Mouse (Mus musculus) forebrain, embryonic 16.5 days (tissue): ENCODE results near the gene B4galt4. TPM values are rescaled to one million over a fixed set of nuclear protein-coding genes. Genes with fewer than 3 reads are reported as not detected.
"Not testable (repeated sequence)": the region's sequence is repeated elsewhere in the genome, so short reads cannot be mapped to it uniquely, and the experiment has no call there.

ENCODE experiments used
- ATAC-seq: fragments of 200-750 bp; cut with Nextera tagmentation; 2 replicates; pipeline ENCODE4 v1.8.0; 2017; ENCODE audit warnings: mild to moderate bottlenecking, moderate library complexity
- H3K27ac ChIP-seq: fragments of 300-500 bp; sonication (generic); 2 replicates; pipeline ENCODE4 v1.5.1; 2014; ENCODE audit warnings: low read length, control low read depth
- H3K27me3 ChIP-seq: fragments of 300-500 bp; sonication (generic); replicated peaks from 2 replicates; pipeline ENCODE4 v1.6.1; 2014; ENCODE audit warnings: low read length; ENCODE audit not compliant: control insufficient read depth, insufficient read depth
- H3K36me3 ChIP-seq: fragments of 300-500 bp; sonication (generic); 2 replicates; pipeline ENCODE4 v1.6.1; 2014; ENCODE audit not compliant: control insufficient read depth, insufficient read depth
- H3K4me1 ChIP-seq: fragments of 300-500 bp; sonication (generic); replicated peaks from 2 replicates; pipeline ENCODE4 v1.6.1; 2014; ENCODE audit warnings: low read length; ENCODE audit not compliant: control insufficient read depth, insufficient read depth
- H3K4me2 ChIP-seq: fragments of 300-500 bp; sonication (generic); 2 replicates; pipeline ENCODE4 v1.6.1; 2014; ENCODE audit warnings: mild to moderate bottlenecking, low read length, control low read depth
- H3K4me3 ChIP-seq: fragments of 300-500 bp; sonication (generic); replicated peaks from 2 replicates; pipeline ENCODE4 v1.5.1; 2014; ENCODE audit warnings: mild to moderate bottlenecking, low read length, control low read depth
- H3K9ac ChIP-seq: fragments of 300-500 bp; sonication (generic); replicated peaks from 2 replicates; pipeline ENCODE4 v1.6.1; 2014; ENCODE audit warnings: low read depth, low read length, control low read depth
- H3K9me3 ChIP-seq: fragments of 300-500 bp; sonication (generic); 2 replicates; pipeline ENCODE4 v1.6.1; 2016; ENCODE audit warnings: low read length; ENCODE audit not compliant: control insufficient read depth
- WGBS: fragments of 180-500 bp; shearing (Covaris S2); extraction: QIAGEN DNeasy Blood & Tissue Kit; methylation state at CpG from one replicate; pipeline ENCODE4 v1.1.7; 2014; 5-methylcytosine and 5-hydroxymethylcytosine counted together
- polyA plus RNA-seq: library from polyadenylated mRNA; unstranded; fragments of >200 nt; fragmentation: Nextera tagmentation; extraction: Ambion mirVana; gene quantifications from 2 replicates; pipeline ENCODE4 v1.2.1, GENCODE M21; 2015

Gene B4galt4
- polyA plus RNA-seq, 1 experiment from 2014 or later = 25.8 TPM

- no peaks in the 10 kb centered on the region for H3K36me3 ChIP-seq
- no peak overlapping the region for H3K4me3 ChIP-seq
- H3K4me2 ChIP-seq = no peak overlapping the region
- H3K27ac ChIP-seq = no peak overlapping the region
- WGBS = 84% methylated on average over 3 of the region's 3 CpGs
- no peak for ATAC-seq
- H3K9ac ChIP-seq = no peak overlapping the region
- H3K9me3 ChIP-seq = no peaks in the 10 kb centered on the region
- no peaks in the 10 kb centered on the region for H3K27me3 ChIP-seq
- no peaks in the 10 kb centered on the region for H3K4me1 ChIP-seq
These were observed 56.9 kb downstream of the B4galt4 start for GRCm38 (mm10) chr16:38798957-38799450.

DNA sequence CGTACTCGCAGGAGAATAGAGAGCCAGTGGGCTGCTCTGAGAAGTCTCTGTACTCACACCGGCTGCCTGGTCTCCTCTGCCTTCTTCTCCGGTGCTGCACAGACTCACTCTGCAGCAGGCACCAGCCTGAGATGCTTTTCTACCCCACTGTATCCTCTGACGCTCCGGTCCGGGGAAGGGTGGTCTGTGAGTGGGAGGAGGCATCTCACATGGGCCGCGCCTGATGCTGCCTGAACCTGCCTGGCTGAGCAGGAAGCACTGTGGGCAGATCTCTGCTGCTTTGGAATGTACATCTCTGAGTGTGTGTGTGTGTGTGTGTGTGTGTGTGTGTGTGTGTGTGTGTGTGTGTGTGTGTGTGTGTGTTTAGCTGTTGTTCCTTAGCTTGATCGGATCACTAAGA, 58.0 kb downstream of the B4galt4 start, which contains the start of gene Upk1b:
Gene Upk1b (minus strand): TSS at position 238 of the 400 bp plus-strand sequence.
- Histone ChIP-seq H3K4me3 (no peak within 1 kb of the TSS), H3K27me3 (no peaks in the 10 kb centered on the region), H3K9me3 (no peaks in the 10 kb centered on the region), H3K4me2 (no peak within 1 kb of the TSS), H3K9ac (no peak within 1 kb of the TSS; the same call in 1 of the 2 replicates), H3K4me1 (no peaks in the 10 kb centered on the region), H3K27ac (no peak within 1 kb of the TSS), H3K36me3 (no peaks in the 10 kb centered on the region)
- no peak for ATAC-seq
- 49% methylated on average over 10 of the region's 10 CpGs for WGBS

DNA sequence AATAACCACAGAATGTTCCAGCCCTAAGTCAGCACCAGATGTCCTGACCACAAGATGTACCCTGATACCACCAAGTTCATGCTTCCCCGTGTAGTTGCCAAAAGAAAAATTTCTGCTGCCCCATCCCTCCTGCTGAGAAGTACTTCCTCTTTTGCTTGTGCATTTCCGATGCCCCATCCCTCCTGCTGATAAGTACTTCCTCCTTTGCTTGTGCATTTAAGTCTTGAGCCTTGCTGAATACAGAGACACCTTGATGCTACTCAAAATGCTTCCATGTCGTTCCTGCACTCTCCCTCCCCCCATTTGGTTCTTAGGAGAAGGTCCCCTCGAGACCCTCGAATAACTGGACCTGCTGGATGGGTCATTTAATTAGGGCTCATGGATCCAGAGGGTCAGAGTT, 65.7 kb downstream of the B4galt4 start:
- not testable (repeated sequence) for H3K4me1 ChIP-seq, H3K4me3 ChIP-seq, ATAC-seq, H3K36me3 ChIP-seq, H3K9me3 ChIP-seq, H3K9ac ChIP-seq, H3K27ac ChIP-seq, H3K27me3 ChIP-seq, H3K4me2 ChIP-seq
- 87% methylated on average over 5 of the region's 5 CpGs for WGBS

- Histone ChIP-seq H3K36me3 (no peaks in the 10 kb centered on the region), H3K27me3 (no peaks in the 10 kb centered on the region), H3K4me3 (no peak overlapping the region), H3K27ac (no peak overlapping the region), H3K9ac (no peak overlapping the region), H3K4me1 (no peaks in the 10 kb centered on the region), H3K4me2 (no peak overlapping the region), H3K9me3 (no peaks in the 10 kb centered on the region)
- WGBS = 92% methylated on average over 5 of the region's 5 CpGs
- ATAC-seq = no peak
These were observed 68.1 kb downstream of the B4galt4 start for GRCm38 (mm10) chr16:38810196-38810595.

DNA sequence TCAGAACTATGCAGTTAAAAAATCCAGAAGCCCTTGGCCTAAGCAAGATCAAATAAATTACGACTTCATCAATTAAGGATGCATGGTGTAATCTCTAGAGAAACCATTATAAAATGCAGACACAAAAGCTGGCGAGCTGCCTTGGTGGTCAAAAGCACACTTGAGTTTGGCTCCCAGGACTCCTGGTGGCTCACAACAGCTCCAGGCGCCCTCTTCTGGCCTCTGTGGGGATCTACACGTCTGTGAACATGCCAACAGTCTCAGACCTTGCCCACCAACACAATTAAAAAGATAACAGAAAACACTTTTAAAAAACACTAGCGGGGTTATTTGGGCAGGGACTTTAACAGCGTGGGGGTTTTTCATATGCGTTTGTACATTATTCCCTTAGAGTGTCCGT, 70.5 kb downstream of the B4galt4 start:
- no peak for ATAC-seq
- Histone ChIP-seq H3K4me3 (no peak overlapping the region), H3K36me3 (no peaks in the 10 kb centered on the region), H3K4me1 (peaks cover 8% of the 10 kb centered on the region), H3K9me3 (no peaks in the 10 kb centered on the region), H3K9ac (no peak overlapping the region), H3K4me2 (no peak overlapping the region), H3K27ac (no peak overlapping the region), H3K27me3 (no peaks in the 10 kb centered on the region)
- 29% methylated on average over 8 of the region's 8 CpGs for WGBS

Other genes with a start within 250 kb of the B4galt4 start
- gene Timmdc1, start 219.6 kb upstream of the B4galt4 start, polyA plus RNA-seq = 34.2 and 36.6 TPM in 2 replicates
- gene Poglut1, start 192.0 kb upstream of the B4galt4 start, polyA plus RNA-seq = 66.0 and 70.5 TPM in 2 replicates
- 37.3 and 46.2 TPM in 2 replicates for gene Tmem39a, start 183.6 kb upstream of the B4galt4 start, polyA plus RNA-seq
- gene Arhgap31, start 29.0 kb upstream of the B4galt4 start, polyA plus RNA-seq = 3.8 and 4.5 TPM in 2 replicates
- gene Upk1b, start 58.1 kb downstream of the B4galt4 start, polyA plus RNA-seq = 0.18 and 0.34 TPM in 2 replicates
- gene 4930435E12Rik, start 86.5 kb downstream of the B4galt4 start, polyA plus RNA-seq = not detected in 2 replicates
- 2.8 and 3.2 TPM in 2 replicates for gene Igsf11, start 150.4 kb downstream of the B4galt4 start, polyA plus RNA-seq